Mouse (Mus musculus): ENCODE data around the gene Klf9.

- no peak for TF ChIP-seq CTCF (IDR thresholded peaks at IDR 0.05; ENCODE audit: low read depth)
- TF ChIP-seq EP300 (IDR thresholded peaks at IDR 0.05; ENCODE audit: low read depth): no peak
These were observed 610 bp downstream of the Klf9 start for GRCm38 (mm10) chr19:23141391-23142281.
